Mouse (Mus musculus) brain, embryonic 14.5 days (tissue): Measurements from ENCODE around the gene Gpc6.

ENCODE experiments used
- CTCF ChIP-seq: fragments of 200-500 bp; IDR thresholded peaks from 2 replicates; pipeline ENCODE4 v1.5.1; 2012; ENCODE audit warnings: inconsistent platforms, mild to moderate bottlenecking, moderate library complexity, borderline replicate concordance; ENCODE audit not compliant: insufficient read depth, insufficient read length; ENCODE audit errors: extremely low read depth
- POLR2A ChIP-seq: fragments of 200-500 bp; IDR thresholded peaks from 2 replicates; pipeline ENCODE4 v1.6.1; 2012; ENCODE audit warnings: mild to moderate bottlenecking, inconsistent platforms, borderline replicate concordance; ENCODE audit not compliant: poor library complexity, insufficient read depth, insufficient read length, severe bottlenecking; ENCODE audit errors: extremely low read depth

DNA sequence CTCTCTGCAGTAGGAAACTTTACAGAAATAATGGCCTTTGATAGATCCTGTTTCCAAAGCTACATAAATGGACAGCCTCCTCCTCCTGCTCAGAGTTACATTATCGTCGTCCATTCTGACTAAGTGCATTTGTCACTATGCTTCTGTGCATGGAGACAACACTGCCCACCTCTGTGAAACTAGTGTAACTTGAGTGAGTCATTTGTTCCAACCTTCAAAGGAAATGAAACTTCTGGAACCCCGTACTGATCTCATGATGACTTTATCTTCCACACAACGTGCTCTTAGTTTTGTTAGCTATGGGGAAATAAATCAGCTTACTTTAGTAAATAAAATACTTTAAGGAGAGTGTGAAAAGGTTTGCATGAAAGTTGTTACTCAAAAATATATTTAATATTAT, 50.1 kb downstream of the Gpc6 start:
- TF ChIP-seq POLR2A: no peak
- no peak for TF ChIP-seq CTCF
